Mouse (Mus musculus): Measurements from ENCODE around the gene Ube2i.

- TF ChIP-seq CTCF (IDR thresholded peaks at IDR 0.05; ENCODE audit: control insufficient read depth, insufficient read depth, insufficient replicate concordance, low read depth, low read length) (no peak), POLR2A (IDR thresholded peaks at IDR 0.05; ENCODE audit: control insufficient read depth, low read depth, low read length) (no peak)
Measured at GRCm38 (mm10) chr17:25248033-25248750, 26.2 kb downstream of the Ube2i start.

All from testis, adult 2 months (tissue).